Mouse (Mus musculus): Measurements from ENCODE around the gene Auh.

GRCm38 (mm10) chr13:52812549-52813515 lies 116.6 kb downstream of the Auh start:
- TF ChIP-seq CTCF (IDR thresholded peaks at IDR 0.05 in 2 of 3, conservative IDR thresholded peaks at IDR 0.05 in 1 of 3; ENCODE audit: control insufficient read depth in 1 of 3, insufficient read depth in 1 of 3, low read depth in 2 of 3, low read length in 3 of 3, poor library complexity in 1 of 3, severe bottlenecking in 1 of 3), result no peak
- no peak for TF ChIP-seq EP300 (IDR thresholded peaks at IDR 0.05; ENCODE audit: low read depth in 1 of 2, low read length in 2 of 2)
- TF ChIP-seq POLR2A (IDR thresholded peaks at IDR 0.05; ENCODE audit: control insufficient read depth in 1 of 2, insufficient read depth in 1 of 2, low read depth in 1 of 2, low read length in 2 of 2, poor library complexity in 1 of 2), result no peak
- TF ChIP-seq TAL1 (IDR thresholded peaks at IDR 0.05; ENCODE audit: low read length), result no peak
- TF ChIP-seq POLR2AphosphoS2 (IDR thresholded peaks at IDR 0.05; ENCODE audit: low read length), result no peak
- TF ChIP-seq ZKSCAN1 (IDR thresholded peaks at IDR 0.05; ENCODE audit: low read depth, low read length), result no peak
- no peak for TF ChIP-seq JUND (IDR thresholded peaks at IDR 0.05; ENCODE audit: low read depth, low read length)
